Mouse (Mus musculus): Measurements from ENCODE around the gene Ip6k1. TPM values are rescaled to one million over a fixed set of nuclear protein-coding genes. Genes with fewer than 3 reads are reported as not detected.

The Ip6k1 gene
- total RNA-seq (2021), result 10 to 100 TPM; 17.6 to 22.8 TPM
- long read RNA-seq, experiment 1, full-length matches to known transcripts, result 15 of 29 reads
- long read RNA-seq, experiment 1, partial matches to known transcripts, result 2 of 29 reads
- long read RNA-seq, experiment 1, other reads (novel, unspliced or antisense), result 12 of 29 reads
- long read RNA-seq, experiment 2, full-length matches to known transcripts, result 11 of 25 reads
- long read RNA-seq, experiment 2, partial matches to known transcripts, result 2 of 25 reads
- long read RNA-seq, experiment 2, other reads (novel, unspliced or antisense), result 12 of 25 reads

DNA sequence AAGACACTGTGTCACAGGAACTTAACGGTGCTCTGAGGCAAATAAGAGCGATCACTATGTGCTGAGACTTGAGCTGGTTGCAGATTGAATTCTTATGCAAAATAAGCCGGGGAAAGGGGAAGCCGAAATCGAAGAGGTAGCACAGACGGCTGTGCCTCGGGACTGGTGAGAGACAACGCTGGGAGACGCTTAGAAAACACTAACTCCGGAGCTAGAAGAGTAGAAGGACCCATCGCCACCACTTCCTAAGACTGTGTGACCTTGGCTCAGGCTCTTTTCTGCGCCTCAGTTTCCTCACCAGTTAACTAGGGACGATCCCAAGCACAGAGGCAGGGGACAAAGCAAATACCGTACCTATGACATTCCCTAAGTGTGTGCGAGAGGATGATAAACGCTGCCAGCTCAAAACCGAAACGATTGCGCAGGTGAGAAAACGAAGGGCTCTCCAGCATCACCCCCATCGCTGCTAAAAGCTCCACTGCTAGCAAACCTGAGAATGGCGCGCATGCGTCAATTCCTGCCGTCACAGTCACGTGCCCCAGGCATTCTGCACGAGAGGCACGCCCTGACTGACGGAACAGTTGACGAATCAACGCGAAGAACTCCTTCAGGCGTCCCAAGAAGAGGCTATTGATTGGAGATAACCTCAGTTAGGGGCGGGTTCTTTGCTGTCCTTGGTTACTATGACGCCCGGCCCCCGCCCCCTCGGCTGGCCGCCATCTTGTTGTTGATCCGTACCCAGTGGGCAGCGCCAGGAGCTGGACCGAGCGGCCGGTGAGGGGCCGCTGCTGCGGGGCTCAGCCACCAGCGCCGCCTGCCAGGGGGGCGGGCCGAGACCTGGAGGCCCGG lies at the start of gene Ip6k1:
Gene Ip6k1 (plus strand): TSS at position 580 of the 849 bp plus-strand sequence.
- peak; percentile 100 for DNase-seq (ENCODE audit: low spot score)

DNA sequence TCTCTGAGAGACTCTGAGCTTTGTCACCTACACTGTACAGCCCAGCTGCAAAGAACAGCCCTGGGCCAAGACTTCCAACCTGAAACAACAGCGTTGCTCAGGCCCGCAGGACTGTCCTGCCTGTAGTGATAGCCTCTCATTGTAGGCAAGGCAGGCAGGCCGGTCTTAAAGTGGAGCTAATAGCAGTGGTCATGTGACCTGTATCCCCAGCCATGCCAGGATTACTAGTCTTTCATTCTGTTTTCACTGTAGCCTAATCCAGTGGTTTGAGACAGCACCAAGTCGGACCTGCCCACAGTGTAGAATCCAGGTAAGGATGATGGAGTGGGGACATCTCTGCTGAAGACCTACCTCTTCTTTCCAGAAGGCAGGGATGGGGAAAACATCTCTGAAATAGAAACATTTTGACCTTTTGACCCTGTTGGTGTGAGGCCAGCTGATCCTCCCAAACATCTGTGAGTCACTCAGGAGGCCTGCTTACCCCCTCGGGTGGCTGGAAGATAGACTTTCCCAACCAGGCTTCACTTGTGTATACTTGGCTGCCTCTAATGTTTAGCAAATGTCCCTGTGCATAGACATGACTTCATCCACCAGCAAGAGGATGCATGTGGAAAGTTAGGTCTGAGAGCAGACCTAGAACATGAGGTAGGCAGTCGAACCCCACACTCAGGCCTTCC lies 46.5 kb upstream of the Ip6k1 start:
- DNase-seq (ENCODE audit: low spot score), result peak; percentile 53

- no peak for DNase-seq (ENCODE audit: low spot score)
Observed at GRCm38 (mm10) chr9:107957141-107957540, 45.2 kb upstream of the Ip6k1 start.

- no peak for DNase-seq (ENCODE audit: low spot score)
Observed at GRCm38 (mm10) chr9:107959896-107960295, 42.4 kb upstream of the Ip6k1 start.

DNA sequence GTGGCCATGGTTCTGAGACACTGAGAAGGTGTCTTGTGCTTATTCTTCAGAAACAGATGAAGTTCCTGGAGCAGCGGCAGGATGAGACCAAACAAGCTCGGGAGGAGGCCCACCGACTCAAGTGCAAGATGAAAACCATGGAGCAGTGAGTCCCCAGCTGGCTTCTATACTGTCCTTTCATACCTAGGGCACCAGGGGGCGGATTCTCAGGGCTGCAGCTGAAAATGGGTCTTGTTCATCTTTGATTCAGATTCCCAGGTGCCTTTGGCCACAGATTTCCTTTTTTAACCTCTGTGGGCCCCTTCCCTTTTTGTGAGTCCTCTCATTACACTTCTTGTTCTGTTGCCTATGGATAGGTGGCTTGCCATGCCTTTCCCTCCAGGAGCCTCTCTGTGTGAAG lies 41.4 kb upstream of the Ip6k1 start:
- DNase-seq (ENCODE audit: low spot score), result no peak

DNA sequence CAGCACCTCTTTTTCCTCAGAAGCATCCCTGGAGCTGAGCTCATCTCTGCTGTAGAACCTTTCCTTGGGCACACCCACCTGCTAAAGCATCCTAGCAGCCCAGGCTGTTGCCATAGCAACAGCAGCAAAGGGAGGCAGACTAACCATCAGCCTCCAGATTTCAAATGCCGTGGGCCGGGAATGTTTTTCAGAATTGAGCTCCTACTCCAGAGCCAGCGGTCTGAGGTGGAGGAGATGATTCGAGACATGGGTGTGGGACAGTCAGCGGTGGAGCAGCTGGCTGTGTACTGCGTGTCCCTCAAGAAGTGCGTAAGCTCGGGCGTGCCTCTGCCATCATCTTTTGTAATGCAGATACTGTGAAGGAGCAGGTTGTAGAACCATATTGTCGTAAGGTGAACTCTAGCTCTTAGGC lies 40.9 kb upstream of the Ip6k1 start:
- DNase-seq (ENCODE audit: low spot score), result no peak

DNA sequence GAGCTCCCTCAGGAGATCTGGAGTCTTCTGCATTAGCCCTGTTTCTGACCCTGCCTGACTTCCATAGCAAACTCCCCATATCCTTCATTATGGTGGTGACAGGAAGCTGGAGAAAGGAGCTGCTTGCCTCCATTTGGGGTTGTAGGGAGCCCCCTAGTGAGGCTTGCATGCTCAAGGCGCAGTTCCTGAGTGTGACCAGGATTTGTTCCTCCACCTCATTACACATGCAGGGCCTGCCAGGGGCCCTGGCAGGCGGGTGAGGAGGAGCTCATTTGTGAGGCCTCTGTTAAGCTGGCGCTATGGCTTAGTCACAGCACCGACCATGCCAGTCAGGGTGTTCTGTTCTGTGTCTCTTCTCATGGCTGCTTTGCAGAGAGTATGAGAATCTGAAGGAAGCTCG lies 40.4 kb upstream of the Ip6k1 start:
- DNase-seq (ENCODE audit: low spot score), result no peak

DNA sequence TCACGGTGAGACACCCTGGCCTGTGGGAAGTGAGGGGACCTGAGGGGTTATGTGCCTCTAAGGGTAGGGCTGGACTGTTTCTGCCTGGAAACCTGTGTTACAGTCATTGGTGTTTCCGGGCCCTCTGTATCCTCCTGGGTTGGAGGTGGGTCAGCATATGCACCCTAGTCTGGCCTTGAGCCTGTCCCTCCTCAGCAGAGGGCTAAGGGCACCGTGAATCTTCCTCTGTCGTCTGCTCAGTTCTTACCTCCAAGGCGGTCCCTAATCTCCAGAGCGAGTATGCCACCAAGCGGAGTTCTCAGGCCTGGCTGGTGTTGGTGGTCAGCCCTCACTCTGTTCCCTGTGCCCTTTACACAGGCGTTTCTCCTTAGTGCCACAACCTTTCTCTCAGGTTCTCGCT lies 39.4 kb upstream of the Ip6k1 start:
- DNase-seq (ENCODE audit: low spot score), result no peak

GRCm38 (mm10) chr9:107963700-107964099 lies 38.6 kb upstream of the Ip6k1 start:
- DNase-seq (ENCODE audit: low spot score), result peak; percentile 77

DNA sequence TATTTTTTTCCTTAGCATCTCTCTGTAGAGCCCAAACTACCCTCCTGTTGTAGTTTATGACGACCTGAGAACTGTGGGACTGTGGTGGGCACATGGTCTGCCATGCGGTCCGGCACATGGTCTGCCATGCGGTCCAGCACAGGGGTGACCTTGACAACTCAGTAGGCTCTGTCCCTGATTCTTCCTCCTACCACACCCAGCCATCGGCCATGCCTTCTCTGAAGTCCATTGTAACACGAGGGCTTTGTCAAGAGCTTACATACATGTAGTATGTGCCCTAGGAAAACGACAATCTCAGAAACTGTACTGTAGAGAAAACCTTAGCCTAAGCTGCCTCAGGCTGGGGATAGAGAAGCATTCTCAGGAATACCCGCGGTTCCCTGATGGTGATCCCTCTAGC lies 37.6 kb upstream of the Ip6k1 start:
- no peak for DNase-seq (ENCODE audit: low spot score)

- DNase-seq (ENCODE audit: low spot score), result no peak
Observed at GRCm38 (mm10) chr9:107966676-107967075, 35.6 kb upstream of the Ip6k1 start.

DNA sequence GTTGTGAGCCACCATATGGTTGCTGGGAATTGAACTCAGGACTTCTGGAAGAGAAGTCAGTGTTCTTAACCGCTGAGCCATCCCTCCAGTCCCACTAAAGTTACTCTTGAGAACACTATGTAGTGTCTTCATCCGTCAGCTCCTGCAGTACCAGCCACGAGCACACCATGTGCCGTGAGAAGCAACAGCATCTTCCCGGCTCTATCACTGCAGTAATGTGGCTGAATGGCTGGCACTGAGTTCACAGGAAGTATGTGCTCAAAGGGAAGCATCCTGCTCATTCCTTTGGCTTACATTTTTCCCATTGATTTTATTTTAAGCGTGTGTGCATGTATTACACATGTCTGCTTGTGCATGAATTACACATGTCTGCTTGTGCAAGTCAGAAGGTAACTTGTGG lies 34.9 kb upstream of the Ip6k1 start:
- no peak for DNase-seq (ENCODE audit: low spot score)

GRCm38 (mm10) chr9:107968531-107968930 lies 33.8 kb upstream of the Ip6k1 start:
- no peak for DNase-seq (ENCODE audit: low spot score)

- DNase-seq (ENCODE audit: low spot score), result no peak
Observed at GRCm38 (mm10) chr9:107970311-107970710, 32.0 kb upstream of the Ip6k1 start.

DNA sequence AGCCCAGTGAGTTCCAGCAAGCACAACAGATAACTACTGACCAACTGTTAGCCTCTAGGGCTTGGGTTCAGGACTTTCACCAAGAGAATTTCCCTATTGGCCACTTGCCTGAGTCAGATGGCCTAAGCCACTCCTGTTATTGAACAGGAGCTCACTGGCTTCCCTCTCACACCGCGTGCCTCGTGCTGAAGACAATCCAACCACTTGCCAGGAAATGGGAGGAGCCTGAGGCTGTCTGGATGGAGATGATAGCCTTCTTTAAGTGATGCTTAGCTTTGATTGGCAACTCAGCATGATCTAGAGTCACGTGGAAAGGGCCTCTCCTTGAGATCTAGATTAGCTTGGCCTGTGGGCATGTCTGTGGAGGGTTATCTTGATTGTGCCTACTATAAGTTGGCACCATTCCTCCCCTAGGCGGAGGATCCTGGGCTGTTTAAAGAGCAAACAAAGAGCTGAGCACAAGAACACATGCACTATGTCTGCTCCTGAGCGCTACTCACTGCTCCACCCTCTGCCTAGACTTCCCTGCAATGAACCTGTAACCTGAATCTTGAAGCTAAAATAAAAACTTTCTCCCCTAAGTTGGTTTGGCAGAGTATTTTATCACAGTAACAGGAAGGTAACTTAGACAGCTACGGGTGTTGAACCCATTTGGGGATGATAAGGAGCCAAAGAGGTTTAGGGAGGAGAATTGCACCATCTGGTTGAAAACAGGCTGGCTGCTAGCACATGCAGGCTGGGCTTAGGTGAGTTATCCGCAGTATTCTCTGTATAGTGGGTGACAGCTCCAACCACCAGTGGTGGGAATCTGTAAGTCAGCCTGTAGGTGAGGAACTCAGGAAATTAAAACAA lies 30.4 kb upstream of the Ip6k1 start:
- DNase-seq (ENCODE audit: low spot score), result no peak

DNA sequence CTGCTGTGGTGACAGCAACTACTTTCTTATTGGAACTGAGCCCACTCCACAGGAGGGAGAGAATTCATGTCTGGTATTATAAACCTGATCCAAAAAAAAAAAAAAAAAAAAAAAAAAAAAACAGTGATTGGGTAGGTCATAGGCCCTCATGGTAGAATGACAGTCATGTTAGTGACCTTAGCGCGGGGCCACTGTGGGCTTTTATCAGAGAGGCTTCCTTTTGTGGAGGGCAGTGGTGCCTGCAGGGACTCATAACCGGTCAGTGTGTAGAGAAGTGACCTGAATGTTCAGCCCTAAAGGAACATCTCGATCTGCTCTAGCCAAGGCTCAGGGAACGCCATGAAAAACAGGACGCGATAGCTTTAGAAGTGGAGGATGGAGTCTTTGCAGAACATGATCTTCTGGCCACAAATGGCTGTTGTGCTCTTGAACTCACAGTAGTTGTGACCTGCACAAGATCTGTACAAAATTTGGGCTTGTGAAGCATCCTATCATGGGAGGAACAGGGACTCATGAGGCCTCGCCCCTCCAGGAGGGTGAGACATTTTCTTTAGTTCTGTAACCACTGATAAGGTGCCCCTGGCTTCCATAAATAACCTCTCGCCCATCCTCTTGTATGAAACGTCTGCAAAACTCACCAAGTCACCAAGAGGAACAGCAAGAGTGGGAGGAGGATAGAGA lies 27.7 kb upstream of the Ip6k1 start:
- DNase-seq (ENCODE audit: low spot score), result no peak

- peak; percentile 28 for DNase-seq (ENCODE audit: low spot score)
Observed at GRCm38 (mm10) chr9:107975399-107976386, 26.6 kb upstream of the Ip6k1 start, which contains the start of gene Uba7. Gene Uba7 (plus strand): TSS chr9:107975505.

GRCm38 (mm10) chr9:107978815-107979214 lies 23.5 kb upstream of the Ip6k1 start:
- no peak for DNase-seq (ENCODE audit: low spot score)
